Mouse (Mus musculus) olfactory bulb, adult 2 months (tissue): ENCODE results near the gene Nptx2. TPM values are rescaled to one million over a fixed set of nuclear protein-coding genes. Genes with fewer than 3 reads are reported as not detected.

Experiments used
- H3K27ac ChIP-seq: fragments of 200-500 bp; 2 replicates; pipeline ENCODE4 v1.5.1; 2012; ENCODE audit warnings: low read depth, low read length; ENCODE audit not compliant: insufficient read depth
- H3K4me1 ChIP-seq: fragments of 200-500 bp; 2 replicates; pipeline ENCODE4 v1.6.1; 2012; ENCODE audit warnings: low read length; ENCODE audit not compliant: control insufficient read depth, insufficient read depth
- H3K4me3 ChIP-seq: fragments of 200-500 bp; 2 replicates; pipeline ENCODE4 v1.5.1; 2012; ENCODE audit warnings: mild to moderate bottlenecking, low read depth, low read length, moderate library complexity; ENCODE audit not compliant: insufficient read depth
- CTCF ChIP-seq: fragments of 200-500 bp; IDR thresholded peaks from 2 replicates; pipeline ENCODE4 v1.5.1; 2012; ENCODE audit warnings: low read depth, mild to moderate bottlenecking, low read length, moderate library complexity; ENCODE audit not compliant: insufficient read depth
- POLR2A ChIP-seq: fragments of 200-500 bp; IDR thresholded peaks from 2 replicates; pipeline ENCODE4 v1.6.1; 2012; ENCODE audit warnings: mild to moderate bottlenecking, low read depth, low read length, moderate library complexity; ENCODE audit not compliant: insufficient read depth
- WGBS: fragments of 180-500 bp; shearing (Covaris S2); methylation state at CpG from one replicate; pipeline ENCODE4 v1.1.7; 2018; 5-methylcytosine and 5-hydroxymethylcytosine counted together
- polyA plus RNA-seq: library from polyadenylated mRNA; stranded (reverse); fragments of >200 nt; gene quantifications from 2 replicates; pipeline ENCODE4 v1.2.4, GENCODE M21; 2012; ENCODE audit warnings: low replicate concordance; ENCODE audit not compliant: missing spikeins, insufficient read depth, insufficient read length

Nptx2 gene
- polyA plus RNA-seq, result not detected in 2 replicates

GRCm38 (mm10) chr5:144545653-144546422 lies at the start of gene Nptx2:
Gene Nptx2, plus strand, starts transcription at chr5:144545902.
- H3K27ac ChIP-seq, result peak within 1 kb of the TSS; percentile 45; the same call in 1 of the 2 replicates
- under 1% methylated on average over 99 of the region's 99 CpGs for WGBS
- TF ChIP-seq POLR2A (peak; percentile 97), CTCF (0 out of 2 replicates have a peak, but pooled peaks have one; percentile 9)
- H3K4me3 ChIP-seq, result peak within 1 kb of the TSS; percentile 63
- peaks cover 22% of the 10 kb centered on the region for H3K4me1 ChIP-seq

GRCm38 (mm10) chr5:144496481-144496880 lies 49.2 kb upstream of the Nptx2 start:
- WGBS, result 67% methylated on average over 7 of the region's 7 CpGs
- Histone ChIP-seq H3K4me3 (no peak overlapping the region), H3K4me1 (no peaks in the 10 kb centered on the region), H3K27ac (no peak overlapping the region)
- TF ChIP-seq CTCF (no peak), POLR2A (no peak)

GRCm38 (mm10) chr5:144504239-144504638 lies 41.5 kb upstream of the Nptx2 start:
- H3K27ac ChIP-seq, result no peak overlapping the region
- TF ChIP-seq POLR2A (no peak), CTCF (no peak)
- H3K4me3 ChIP-seq, result no peak overlapping the region
- 73% methylated on average over 10 of the region's 10 CpGs for WGBS
- H3K4me1 ChIP-seq, result no peaks in the 10 kb centered on the region

GRCm38 (mm10) chr5:144505731-144506130 lies 40.0 kb upstream of the Nptx2 start:
- Histone ChIP-seq H3K4me1 (no peaks in the 10 kb centered on the region), H3K27ac (no peak overlapping the region), H3K4me3 (no peak overlapping the region)
- 100% methylated on average over 2 of the region's 2 CpGs for WGBS
- TF ChIP-seq CTCF (no peak), POLR2A (no peak)

- WGBS, result 89% methylated on average over 4 of the region's 4 CpGs
- H3K27ac ChIP-seq, result no peak overlapping the region
- H3K4me1 ChIP-seq, result no peaks in the 10 kb centered on the region
- TF ChIP-seq POLR2A (no peak), CTCF (no peak)
- H3K4me3 ChIP-seq, result no peak overlapping the region
These were observed 39.5 kb upstream of the Nptx2 start for GRCm38 (mm10) chr5:144506156-144506555.

- Histone ChIP-seq H3K4me3 (no peak overlapping the region), H3K4me1 (no peaks in the 10 kb centered on the region), H3K27ac (no peak overlapping the region)
- TF ChIP-seq POLR2A (no peak), CTCF (no peak)
- whole genome bisulfite sequencing, result 54% methylated on average over 26 of the region's 26 CpGs
These were observed 38.8 kb upstream of the Nptx2 start for GRCm38 (mm10) chr5:144506689-144507552.

GRCm38 (mm10) chr5:144509431-144509830 lies 36.3 kb upstream of the Nptx2 start:
- H3K4me1 ChIP-seq, result no peaks in the 10 kb centered on the region
- 64% methylated on average over 7 of the region's 7 CpGs for WGBS
- TF ChIP-seq CTCF, result no peak
- TF ChIP-seq POLR2A, result no peak
- H3K27ac ChIP-seq, result no peak overlapping the region
- H3K4me3 ChIP-seq, result no peak overlapping the region

GRCm38 (mm10) chr5:144514738-144515137 lies 31.0 kb upstream of the Nptx2 start:
- Histone ChIP-seq H3K27ac (no peak overlapping the region), H3K4me1 (no peaks in the 10 kb centered on the region), H3K4me3 (no peak overlapping the region)
- WGBS, result 71% methylated on average over 6 of the region's 6 CpGs
- TF ChIP-seq POLR2A (no peak), CTCF (peak; percentile 14; the same call in 1 of the 2 replicates)

- 91% methylated on average over 4 of the region's 4 CpGs for WGBS
- TF ChIP-seq CTCF (no peak), POLR2A (no peak)
- Histone ChIP-seq H3K4me1 (no peaks in the 10 kb centered on the region), H3K27ac (no peak overlapping the region), H3K4me3 (no peak overlapping the region)
These were observed 30.5 kb upstream of the Nptx2 start for GRCm38 (mm10) chr5:144515241-144515640.
